Mouse (Mus musculus) right cerebral cortex, adult 2 months (tissue): ENCODE data around the gene 4930519G04Rik.
A peak's percentile ranks its signal among the peaks of the same experiment; 100 is the strongest.
"Not testable (repeated sequence)": the region's sequence is repeated elsewhere in the genome, so short reads cannot be mapped to it uniquely, and the experiment has no call there.

Experiments used
- DNase-seq, 2 experiments: peaks; one replicate each; pipeline ENCODE4 v3.0.0; 2021 to 2022; ENCODE audit warnings: low spot score in 2 of 2

4930519G04Rik gene

GRCm38 (mm10) chr5:114853364-114853763 lies at the start of gene 4930519G04Rik:
Gene 4930519G04Rik (plus strand): TSS chr5:114853664.
- not testable (repeated sequence) for DNase-seq

- DNase-seq: no peak
These were observed 49.1 kb upstream of the 4930519G04Rik start for GRCm38 (mm10) chr5:114804335-114804734.

GRCm38 (mm10) chr5:114804958-114805357 lies 48.5 kb upstream of the 4930519G04Rik start:
- DNase-seq: peak; percentile 62 to 63

GRCm38 (mm10) chr5:114805436-114806350 lies 47.8 kb upstream of the 4930519G04Rik start:
- no peak for DNase-seq

GRCm38 (mm10) chr5:114806636-114807035 lies 46.8 kb upstream of the 4930519G04Rik start:
- DNase-seq: no peak

GRCm38 (mm10) chr5:114807063-114807462 lies 46.4 kb upstream of the 4930519G04Rik start:
- no peak for DNase-seq

- DNase-seq: no peak
These were observed 46.0 kb upstream of the 4930519G04Rik start for GRCm38 (mm10) chr5:114807468-114807867.

GRCm38 (mm10) chr5:114807893-114808292 lies 45.6 kb upstream of the 4930519G04Rik start:
- no peak for DNase-seq

- no peak for DNase-seq
These were observed 45.1 kb upstream of the 4930519G04Rik start for GRCm38 (mm10) chr5:114808385-114808784.

- DNase-seq: no peak
These were observed 44.2 kb upstream of the 4930519G04Rik start for GRCm38 (mm10) chr5:114809181-114809756.

- DNase-seq: no peak
These were observed 43.6 kb upstream of the 4930519G04Rik start for GRCm38 (mm10) chr5:114809826-114810225.

GRCm38 (mm10) chr5:114813525-114814181 lies 39.8 kb upstream of the 4930519G04Rik start:
- peak; percentile 89 to 91 for DNase-seq

- DNase-seq: no peak
These were observed 36.9 kb upstream of the 4930519G04Rik start for GRCm38 (mm10) chr5:114816599-114816998.

- DNase-seq: no peak
These were observed 35.3 kb upstream of the 4930519G04Rik start for GRCm38 (mm10) chr5:114818124-114818523.

- peak; percentile 76 to 77 for DNase-seq
These were observed 30.4 kb upstream of the 4930519G04Rik start, which contains the start of gene 1500011B03Rik for GRCm38 (mm10) chr5:114822796-114823688. Gene 1500011B03Rik (minus strand): TSS chr5:114823468.

- DNase-seq: peak in 1 of 2 experiments; percentile 65
These were observed 29.3 kb upstream of the 4930519G04Rik start for GRCm38 (mm10) chr5:114824197-114824596.

- no peak for DNase-seq
These were observed 27.3 kb upstream of the 4930519G04Rik start for GRCm38 (mm10) chr5:114825978-114826691.

GRCm38 (mm10) chr5:114827427-114827826 lies 26.0 kb upstream of the 4930519G04Rik start:
- DNase-seq: no peak

GRCm38 (mm10) chr5:114829740-114830139 lies 23.7 kb upstream of the 4930519G04Rik start:
- DNase-seq: no peak

- DNase-seq: no peak
These were observed 16.6 kb upstream of the 4930519G04Rik start for GRCm38 (mm10) chr5:114836886-114837285.
